Mouse (Mus musculus) embryonic facial prominence, embryonic 13.5 days (tissue): ENCODE data around the gene Osmr. TPM values are rescaled to one million over a fixed set of nuclear protein-coding genes. Genes with fewer than 3 reads are reported as not detected.
"Not testable (repeated sequence)": the region's sequence is repeated elsewhere in the genome, so short reads cannot be mapped to it uniquely, and the experiment has no call there.

Experiments
- ATAC-seq: fragments of 200-750 bp; cut with Nextera tagmentation; 2 replicates; pipeline ENCODE4 v1.8.0; 2017; ENCODE audit warnings: low read depth; ENCODE audit not compliant: insufficient number of reproducible peaks, insufficient read depth, low FRiP score, low TSS enrichment
- H3K27ac ChIP-seq: fragments of 300-500 bp; sonication (generic); 2 replicates; pipeline ENCODE4 v1.5.1; 2015; ENCODE audit warnings: moderate library complexity, mild to moderate bottlenecking, inconsistent platforms
- H3K27me3 ChIP-seq: fragments of 300-500 bp; sonication (generic); 2 replicates; pipeline ENCODE4 v1.6.1; 2015; ENCODE audit warnings: mild to moderate bottlenecking, inconsistent platforms
- H3K36me3 ChIP-seq: fragments of 300-500 bp; sonication (generic); 2 replicates; pipeline ENCODE4 v1.6.1; 2015; ENCODE audit warnings: mild to moderate bottlenecking, inconsistent platforms
- H3K4me1 ChIP-seq: fragments of 300-500 bp; sonication (generic); 2 replicates; pipeline ENCODE4 v1.6.1; 2015; ENCODE audit warnings: inconsistent platforms
- H3K4me2 ChIP-seq: fragments of 300-500 bp; sonication (generic); 2 replicates; pipeline ENCODE4 v1.6.1; 2015; ENCODE audit warnings: moderate library complexity, mild to moderate bottlenecking, inconsistent platforms
- H3K4me3 ChIP-seq: fragments of 300-500 bp; sonication (generic); 2 replicates; pipeline ENCODE4 v1.5.1; 2015; ENCODE audit warnings: mild to moderate bottlenecking, inconsistent platforms
- H3K9ac ChIP-seq: fragments of 300-500 bp; sonication (generic); 2 replicates; pipeline ENCODE4 v1.6.1; 2015; ENCODE audit warnings: mild to moderate bottlenecking, inconsistent platforms
- H3K9me3 ChIP-seq: fragments of 300-500 bp; sonication (generic); 2 replicates; pipeline ENCODE4 v1.6.1; 2016; ENCODE audit warnings: inconsistent platforms
- WGBS: fragments of 180-500 bp; shearing (Covaris S2); methylation state at CpG from one replicate; pipeline ENCODE4 v1.1.7; 2015; ENCODE audit warnings: mixed read lengths; 5-methylcytosine and 5-hydroxymethylcytosine counted together
- polyA plus RNA-seq: library from polyadenylated mRNA; unstranded; fragments of >200 nt; fragmentation: Nextera tagmentation; extraction: Ambion mirVana; gene quantifications from 2 replicates; pipeline ENCODE4 v1.2.1, GENCODE M21; 2015

Osmr gene
- polyA plus RNA-seq, 1 experiment from 2014 or later = 0.53 TPM

DNA sequence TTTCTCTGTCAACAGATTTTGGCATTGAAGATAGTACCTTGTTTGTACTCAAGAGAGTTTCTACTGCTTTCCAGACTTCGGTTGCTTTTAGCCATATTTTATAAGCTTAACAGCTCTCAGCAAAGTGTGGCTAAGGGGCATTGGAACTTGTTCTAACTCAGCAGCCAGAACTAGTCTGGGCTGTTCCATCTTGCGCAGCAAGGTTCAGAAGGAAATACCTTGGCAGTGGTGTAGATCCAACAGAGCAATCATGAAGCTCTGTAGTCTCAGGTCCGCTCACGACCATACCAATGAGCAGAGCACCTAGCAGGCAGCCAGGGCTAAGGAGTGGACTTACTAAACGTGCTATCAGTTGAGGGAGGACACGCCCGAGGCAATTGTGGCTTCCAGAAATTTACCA lies 15.0 kb downstream of the Osmr start:
- Histone ChIP-seq H3K27ac (no peak overlapping the region), H3K36me3 (no peaks in the 10 kb centered on the region), H3K4me1 (no peaks in the 10 kb centered on the region), H3K9ac (no peak overlapping the region), H3K4me3 (no peak overlapping the region), H3K9me3 (no peaks in the 10 kb centered on the region), H3K4me2 (no peak overlapping the region), H3K27me3 (no peaks in the 10 kb centered on the region)
- ATAC-seq = no peak
- 78% methylated on average over 7 of the region's 7 CpGs for WGBS

DNA sequence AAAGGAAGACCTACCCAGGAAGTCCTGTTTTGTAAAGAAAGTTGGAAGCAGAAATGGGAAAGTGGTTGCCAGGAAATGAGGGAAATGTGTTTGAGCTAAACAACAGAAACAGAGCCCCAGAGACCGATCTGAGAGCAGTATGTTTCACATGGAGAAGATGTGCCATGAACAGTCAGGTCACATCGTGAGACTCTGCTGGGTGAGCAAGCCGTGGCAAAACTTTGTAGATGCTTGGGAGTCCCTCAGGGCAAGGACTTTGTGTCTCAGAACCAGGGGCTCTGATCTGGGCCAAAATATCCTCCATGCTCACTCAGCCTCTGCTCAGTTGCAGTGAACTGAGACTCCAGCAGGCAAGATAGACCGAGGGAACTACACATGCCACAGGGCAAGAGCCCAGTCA lies 15.9 kb downstream of the Osmr start:
- no peak for ATAC-seq
- Histone ChIP-seq H3K36me3 (no peaks in the 10 kb centered on the region), H3K27me3 (no peaks in the 10 kb centered on the region), H3K9ac (no peak overlapping the region), H3K27ac (no peak overlapping the region), H3K4me3 (no peak overlapping the region), H3K4me1 (no peaks in the 10 kb centered on the region), H3K9me3 (no peaks in the 10 kb centered on the region), H3K4me2 (no peak overlapping the region)
- 78% methylated on average over 4 of the region's 4 CpGs for WGBS

DNA sequence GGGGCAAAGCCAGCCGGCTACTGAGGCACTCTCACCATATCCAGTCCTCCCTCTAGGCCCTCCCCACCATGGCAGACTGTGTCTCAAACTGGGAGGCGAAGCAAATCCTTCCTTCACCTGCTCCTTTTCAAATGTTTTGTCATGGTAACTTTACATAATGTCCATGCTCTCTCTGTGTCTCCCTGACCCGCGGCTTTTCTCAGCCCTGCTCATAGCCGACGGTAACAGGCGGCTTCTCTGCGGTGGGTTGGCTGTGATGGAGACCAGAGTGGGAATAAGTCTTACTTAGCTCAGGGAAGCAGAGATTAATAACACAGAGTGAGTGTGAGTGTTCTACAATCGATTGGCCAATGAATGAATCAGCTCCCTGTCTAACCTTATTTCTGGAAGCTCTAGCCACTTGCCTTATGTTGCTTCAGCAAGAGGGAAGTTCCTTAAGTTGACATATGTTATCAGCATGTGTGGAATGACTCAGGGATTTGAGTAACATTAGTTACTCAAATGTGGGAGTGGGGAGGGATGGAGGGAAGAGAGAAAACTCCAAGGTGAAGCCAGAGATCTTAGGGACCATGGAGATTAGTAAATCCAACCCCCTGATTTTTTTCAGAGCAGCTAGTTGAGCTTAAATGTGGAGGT lies 17.4 kb downstream of the Osmr start:
- ATAC-seq = no peak
- H3K36me3 ChIP-seq = no peaks in the 10 kb centered on the region
- no peaks in the 10 kb centered on the region for H3K9me3 ChIP-seq
- no peak overlapping the region for H3K4me2 ChIP-seq
- no peak overlapping the region for H3K4me3 ChIP-seq
- no peaks in the 10 kb centered on the region for H3K4me1 ChIP-seq
- no peak overlapping the region for H3K27ac ChIP-seq
- H3K9ac ChIP-seq = no peak overlapping the region
- WGBS = 83% methylated on average over 9 of the region's 9 CpGs
- H3K27me3 ChIP-seq = no peaks in the 10 kb centered on the region

DNA sequence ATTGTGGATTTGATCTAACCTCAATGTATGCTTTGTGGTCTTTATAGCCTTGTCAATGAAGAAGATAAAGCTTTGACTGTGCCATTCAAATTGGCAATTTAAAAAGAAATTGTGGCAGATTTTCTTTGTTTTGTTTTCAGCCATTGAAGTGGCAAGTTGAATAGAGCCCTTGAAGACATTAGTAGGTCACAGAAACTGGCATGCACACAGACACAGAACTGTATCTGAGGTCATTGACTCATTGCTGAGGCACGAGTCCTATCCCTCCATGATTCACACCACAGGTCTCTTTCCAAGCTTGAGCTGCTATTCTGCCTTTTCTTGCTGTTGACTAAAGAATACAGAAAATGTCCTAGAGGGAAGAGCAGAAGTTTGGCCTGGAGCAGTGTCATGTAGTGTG lies 24.9 kb downstream of the Osmr start:
- Histone ChIP-seq H3K9ac (no peak overlapping the region), H3K27ac (no peak overlapping the region), H3K27me3 (no peaks in the 10 kb centered on the region), H3K4me3 (no peak overlapping the region), H3K36me3 (no peaks in the 10 kb centered on the region), H3K9me3 (no peaks in the 10 kb centered on the region), H3K4me2 (no peak overlapping the region), H3K4me1 (no peaks in the 10 kb centered on the region)
- 60% methylated on average over 1 of the region's 1 CpGs for WGBS
- no peak for ATAC-seq

DNA sequence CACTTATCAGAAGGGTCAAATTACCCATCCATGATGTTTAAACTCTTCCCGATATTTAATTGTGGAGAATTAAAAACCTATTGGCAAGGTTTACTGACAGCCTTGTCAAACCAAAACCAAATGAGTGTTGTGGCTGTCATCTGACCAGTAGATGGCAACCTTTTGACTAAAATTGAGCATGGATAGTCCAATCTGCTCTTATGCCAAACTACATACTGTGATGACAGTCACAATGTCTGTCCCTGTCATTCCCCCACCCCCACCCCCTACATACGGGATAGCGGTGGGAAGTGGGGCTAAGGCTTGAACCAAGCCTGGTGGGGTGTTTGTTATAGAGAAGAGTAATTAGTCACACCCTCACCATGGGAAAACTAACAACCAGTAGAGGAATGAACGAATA lies 34.6 kb downstream of the Osmr start:
- H3K27ac ChIP-seq = no peak overlapping the region
- H3K36me3 ChIP-seq = no peaks in the 10 kb centered on the region
- H3K27me3 ChIP-seq = no peaks in the 10 kb centered on the region
- ATAC-seq = no peak
- 47% methylated on average over 4 of the region's 4 CpGs for WGBS
- no peak overlapping the region for H3K9ac ChIP-seq
- H3K4me1 ChIP-seq = no peaks in the 10 kb centered on the region
- no peaks in the 10 kb centered on the region for H3K9me3 ChIP-seq
- no peak overlapping the region for H3K4me3 ChIP-seq
- no peak overlapping the region for H3K4me2 ChIP-seq

DNA sequence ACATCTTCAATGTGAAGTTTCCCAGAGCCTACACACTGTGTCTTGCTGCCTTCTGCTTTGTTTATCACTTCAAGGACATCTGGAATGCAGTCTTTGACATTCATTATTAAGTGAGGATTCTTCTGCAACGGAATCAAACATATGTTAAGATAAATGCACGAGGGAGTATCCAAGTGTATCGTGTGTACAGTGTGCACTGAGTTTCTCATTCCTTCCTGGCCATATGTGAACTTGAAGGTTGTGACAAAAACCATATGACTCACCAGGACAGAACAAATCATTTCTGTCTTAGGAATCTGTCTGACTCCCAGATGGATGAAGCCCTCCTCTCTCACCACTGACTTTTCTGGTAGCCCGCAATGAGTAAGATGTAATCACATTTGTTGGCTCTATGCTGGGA lies 59.0 kb downstream of the Osmr start:
- no peaks in the 10 kb centered on the region for H3K36me3 ChIP-seq
- H3K4me1 ChIP-seq = no peaks in the 10 kb centered on the region
- no peak overlapping the region for H3K4me3 ChIP-seq
- no peak overlapping the region for H3K27ac ChIP-seq
- H3K4me2 ChIP-seq = no peak overlapping the region
- H3K27me3 ChIP-seq = no peaks in the 10 kb centered on the region
- no peak for ATAC-seq
- no peak overlapping the region for H3K9ac ChIP-seq
- WGBS = 53% methylated on average over 4 of the region's 4 CpGs
- peaks cover 7% of the 10 kb centered on the region; the same call in 1 of the 2 replicates for H3K9me3 ChIP-seq

DNA sequence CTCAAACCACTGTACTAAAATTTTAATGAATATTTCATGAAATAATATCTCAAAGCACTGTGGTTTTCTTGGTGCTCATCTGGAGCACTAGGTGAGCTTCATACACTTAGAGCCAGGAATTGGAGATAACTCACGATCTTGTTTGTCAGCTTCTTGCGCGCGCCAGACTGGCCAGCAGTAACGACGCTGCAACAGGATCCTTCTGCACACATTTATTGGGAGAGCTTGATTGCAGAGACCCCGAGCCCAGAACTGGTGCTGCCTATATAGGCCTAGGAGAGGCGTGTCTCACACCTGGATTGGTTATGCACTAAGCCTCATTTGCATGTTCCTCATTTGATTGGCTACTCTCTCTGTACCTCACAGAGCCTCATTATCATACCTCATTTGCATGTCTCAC lies 73.6 kb downstream of the Osmr start:
- not testable (repeated sequence) for H3K9ac ChIP-seq, H3K9me3 ChIP-seq, ATAC-seq, H3K27ac ChIP-seq, H3K4me1 ChIP-seq, H3K4me3 ChIP-seq, H3K27me3 ChIP-seq, H3K4me2 ChIP-seq
- H3K36me3 ChIP-seq = peaks cover 35% of the 10 kb centered on the region
- WGBS = 96% methylated on average over 8 of the region's 8 CpGs

DNA sequence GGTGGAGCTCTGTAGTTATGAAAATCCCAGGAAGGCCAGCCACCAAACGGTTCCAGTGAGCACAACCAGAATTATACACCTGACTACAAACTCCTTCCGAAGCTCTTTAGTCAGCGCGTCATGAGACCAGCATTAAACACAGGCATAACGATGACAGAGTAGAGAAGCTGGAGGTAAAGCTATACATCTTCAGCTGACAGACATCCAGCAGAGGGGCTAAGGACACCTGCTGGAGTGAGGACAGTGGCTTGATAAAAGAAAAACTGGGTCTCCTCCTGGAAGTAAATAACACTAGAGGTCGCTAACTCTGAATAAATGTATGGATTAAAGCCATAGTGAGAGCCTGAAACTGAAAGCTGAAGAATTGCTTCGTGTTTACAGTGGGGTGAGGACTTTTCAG lies 81.9 kb downstream of the Osmr start:
- Histone ChIP-seq H3K9ac (no peak overlapping the region), H3K27me3 (no peaks in the 10 kb centered on the region), H3K4me2 (no peak overlapping the region), H3K36me3 (peaks cover 80% of the 10 kb centered on the region), H3K9me3 (no peaks in the 10 kb centered on the region), H3K27ac (no peak overlapping the region), H3K4me3 (no peak overlapping the region), H3K4me1 (no peaks in the 10 kb centered on the region)
- no peak for ATAC-seq
- 85% methylated on average over 7 of the region's 7 CpGs for WGBS

DNA sequence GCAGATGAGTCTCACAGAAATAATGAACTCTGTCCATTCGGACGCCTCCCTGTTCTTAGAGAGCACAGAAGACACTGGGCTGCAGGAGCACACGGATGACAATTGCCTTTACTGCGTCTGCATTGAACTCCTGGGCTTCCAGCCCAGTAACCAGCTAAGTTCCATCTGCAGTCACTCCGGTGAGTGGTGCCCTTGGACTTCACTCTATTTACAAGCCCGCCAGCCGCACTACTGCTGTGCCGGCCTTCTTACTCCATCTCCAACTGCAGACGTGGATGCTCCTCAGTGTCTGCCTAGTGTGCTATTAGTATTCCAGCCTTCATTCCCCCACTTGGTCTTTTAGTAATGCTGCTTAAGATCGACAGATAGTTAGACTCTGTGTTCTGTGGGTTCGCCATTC lies 83.1 kb downstream of the Osmr start:
- Histone ChIP-seq H3K9me3 (no peaks in the 10 kb centered on the region), H3K27ac (no peak overlapping the region), H3K27me3 (no peaks in the 10 kb centered on the region), H3K4me2 (no peak overlapping the region), H3K4me3 (no peak overlapping the region), H3K9ac (no peak overlapping the region), H3K36me3 (peaks cover 79% of the 10 kb centered on the region), H3K4me1 (no peaks in the 10 kb centered on the region)
- no peak for ATAC-seq
- 93% methylated on average over 11 of the region's 11 CpGs for WGBS

DNA sequence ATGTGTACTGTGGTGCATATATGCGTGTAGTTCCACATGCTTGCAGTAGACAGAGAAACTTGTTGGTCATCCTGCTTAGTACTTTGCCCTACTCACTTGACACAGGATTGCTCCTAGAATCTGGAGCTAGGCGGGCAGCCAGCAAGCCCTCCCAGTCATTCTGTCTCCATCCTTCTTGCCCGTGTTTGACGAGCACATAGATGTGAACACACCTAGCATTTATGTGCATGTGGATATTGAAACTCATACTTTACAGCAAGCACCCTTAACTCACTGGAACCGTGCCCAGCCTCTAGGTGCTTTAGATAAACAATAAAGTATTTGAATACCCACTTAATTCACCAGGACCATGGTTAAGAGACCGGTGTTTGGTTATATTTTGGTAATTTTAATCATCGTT lies 84.8 kb downstream of the Osmr start:
- Histone ChIP-seq H3K27ac (no peak overlapping the region), H3K4me3 (no peak overlapping the region), H3K4me1 (no peaks in the 10 kb centered on the region), H3K9ac (no peak overlapping the region), H3K4me2 (no peak overlapping the region), H3K9me3 (no peaks in the 10 kb centered on the region), H3K36me3 (peaks cover 77% of the 10 kb centered on the region), H3K27me3 (no peaks in the 10 kb centered on the region)
- WGBS = 88% methylated on average over 7 of the region's 7 CpGs
- no peak for ATAC-seq

DNA sequence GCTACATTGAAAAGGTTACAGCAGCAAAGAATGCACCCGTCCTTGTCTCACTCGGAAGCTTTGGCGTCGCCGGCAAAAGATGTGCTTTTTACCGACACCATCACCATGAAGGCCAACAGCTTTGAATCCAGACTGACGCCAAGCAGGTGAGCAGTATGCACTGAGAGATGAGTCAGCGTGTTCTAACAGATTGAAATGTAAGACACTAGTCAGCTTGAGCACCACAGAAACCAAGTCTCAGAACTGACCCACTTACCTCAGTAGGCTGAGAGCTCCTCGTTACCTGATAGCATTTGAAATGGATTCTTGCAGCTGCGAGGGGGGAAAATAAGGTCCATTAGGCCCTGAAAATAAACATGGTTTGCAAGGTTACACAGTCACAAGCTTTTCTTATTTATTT lies 87.5 kb downstream of the Osmr start:
- Histone ChIP-seq H3K27ac (no peak overlapping the region), H3K4me3 (no peak overlapping the region), H3K36me3 (peaks cover 72% of the 10 kb centered on the region), H3K4me1 (no peaks in the 10 kb centered on the region), H3K4me2 (no peak overlapping the region), H3K9ac (no peak overlapping the region), H3K27me3 (no peaks in the 10 kb centered on the region), H3K9me3 (no peaks in the 10 kb centered on the region)
- no peak for ATAC-seq
- 94% methylated on average over 10 of the region's 10 CpGs for WGBS

DNA sequence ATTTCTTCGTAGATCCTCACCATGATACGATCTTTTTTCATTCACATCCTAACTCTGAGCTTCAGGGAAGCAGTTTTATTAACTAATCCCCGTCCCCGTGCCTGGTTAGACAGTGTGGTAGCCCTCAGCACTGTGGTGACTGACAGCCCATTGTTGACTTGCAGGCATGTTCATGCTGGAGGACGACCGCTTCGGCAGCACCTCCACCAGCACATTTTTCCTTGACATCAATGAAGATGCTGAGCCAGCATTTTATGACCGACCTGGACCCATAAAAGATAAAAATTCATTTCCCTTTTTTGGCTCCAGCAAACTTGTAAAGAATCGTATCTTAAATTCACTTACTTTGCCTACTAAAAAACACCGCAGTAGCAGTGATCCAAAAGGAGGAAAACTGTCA lies 88.6 kb downstream of the Osmr start:
- Histone ChIP-seq H3K4me1 (no peaks in the 10 kb centered on the region), H3K27me3 (no peaks in the 10 kb centered on the region), H3K36me3 (peaks cover 71% of the 10 kb centered on the region), H3K4me2 (no peak overlapping the region), H3K9me3 (no peaks in the 10 kb centered on the region), H3K4me3 (no peak overlapping the region), H3K27ac (no peak overlapping the region), H3K9ac (no peak overlapping the region)
- 88% methylated on average over 10 of the region's 10 CpGs for WGBS
- no peak for ATAC-seq

DNA sequence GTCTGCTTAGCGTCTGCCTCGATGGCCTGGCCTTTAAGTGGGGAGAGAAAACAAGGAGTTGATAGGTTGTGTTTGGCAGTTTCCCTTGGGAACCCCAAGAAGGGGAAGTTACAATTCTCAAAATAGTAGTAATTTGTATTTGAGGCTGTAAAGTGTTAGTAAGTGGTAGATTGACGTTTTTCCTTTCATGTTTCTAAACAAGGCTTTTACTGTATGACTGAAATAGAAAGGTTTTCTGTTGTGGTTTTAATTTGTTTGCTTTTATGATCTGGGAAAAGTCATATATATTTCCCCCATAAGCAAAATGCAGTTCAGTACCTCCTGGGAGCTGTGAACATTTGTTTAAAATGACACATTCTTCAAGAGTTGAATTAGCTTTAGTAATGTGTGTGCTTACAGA lies 102.5 kb downstream of the Osmr start:
- H3K36me3 ChIP-seq = peaks cover 67% of the 10 kb centered on the region
- ATAC-seq = no peak
- no peak overlapping the region for H3K4me3 ChIP-seq
- H3K27me3 ChIP-seq = no peaks in the 10 kb centered on the region
- WGBS = 81% methylated on average over 3 of the region's 3 CpGs
- no peaks in the 10 kb centered on the region for H3K4me1 ChIP-seq
- H3K4me2 ChIP-seq = no peak overlapping the region
- no peak overlapping the region for H3K9ac ChIP-seq
- no peak overlapping the region for H3K27ac ChIP-seq
- no peaks in the 10 kb centered on the region for H3K9me3 ChIP-seq
